Mouse (Mus musculus): Measurements from ENCODE around the gene Dppa4.

Dppa4 gene

GRCm38 (mm10) chr16:48323602-48324345, 40.2 kb downstream of the Dppa4 start:
- CTCF ChIA-PET: no interaction called here

GRCm38 (mm10) chr16:48326903-48327302, 43.4 kb downstream of the Dppa4 start:
- CTCF ChIA-PET: no interaction called here

GRCm38 (mm10) chr16:48328420-48328819, 44.9 kb downstream of the Dppa4 start:
- CTCF ChIA-PET: no interaction called here

- CTCF ChIA-PET: no interaction called here
These were observed 48.3 kb downstream of the Dppa4 start for GRCm38 (mm10) chr16:48331822-48332221.

- CTCF ChIA-PET: no interaction called here
These were observed 51.8 kb downstream of the Dppa4 start for GRCm38 (mm10) chr16:48335326-48335725.

Measured in spleen, embryonic (tissue).